9 mouse cellular contexts compared by ENCODE assay signal in genomic region chr2:142174039-142174438, GRCm38 (mm10).
"Had no signal": no experiment of that assay in that cellular context is flagged by ENCODE, and none has a peak within 500 bp of the region (broad histone marks: within the 10 kb centered on the region; RNA-seq: fewer than 3 reads in every experiment).

No protein-coding gene starts in this region.

- DNase-seq: kidney, postnatal 14 days; liver; liver, embryonic 13.5 days; liver, postnatal 0 days; lung, postnatal 14 days; right cerebral cortex, adult 18-20 months; right cerebral cortex, postnatal 25 days; thymus, adult 2 months; thymus, postnatal 25 days had no signal
